In the genomic region with DNA sequence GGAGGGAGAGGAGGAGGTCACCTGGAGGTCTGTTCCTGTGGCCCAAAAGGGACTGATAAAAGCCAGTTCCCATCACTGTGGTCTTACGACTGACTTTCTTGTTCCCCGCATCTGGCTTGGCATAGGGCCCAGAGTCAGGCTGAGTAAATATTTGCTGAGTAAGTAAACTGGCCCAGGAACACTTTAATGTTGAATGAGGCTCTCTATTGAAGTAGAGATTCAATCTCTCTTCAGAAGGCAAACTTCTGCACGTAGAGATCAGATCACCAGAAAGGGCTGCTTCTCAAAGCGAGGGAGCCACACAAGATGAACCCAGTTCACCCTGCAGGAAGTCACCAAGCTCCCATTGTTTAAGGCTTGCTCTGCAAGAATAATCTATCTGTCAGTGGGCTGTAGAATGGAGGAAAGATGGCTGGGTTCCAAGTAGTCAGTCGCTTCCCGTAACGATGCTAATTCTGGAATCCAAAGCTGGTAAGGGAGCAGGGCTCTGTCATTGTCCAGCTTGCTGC, we compare ENCODE assay signal across 9 mouse cellular contexts.
DNase-seq lines count a peak whose midpoint lies in the region; ATAC-seq and TF ChIP-seq lines count a peak whose summit lies in the region.
"Had no signal": no experiment of that assay in that cellular context is flagged by ENCODE, and none has a peak within 500 bp of the region (broad histone marks: within the 10 kb centered on the region; RNA-seq: fewer than 3 reads in every experiment).

No protein-coding gene starts in this region.

- no peaks in the 10 kb centered on the region for H3K36me3 ChIP-seq in kidney, postnatal 0 days (ENCODE audit: insufficient read depth, low read length)
- no peaks in the 10 kb centered on the region for H3K36me3 ChIP-seq in hindbrain, embryonic 13.5 days

- no peak overlapping the region for H3K4me3 ChIP-seq in kidney, postnatal 0 days (replicated peaks; ENCODE audit: low read depth, low read length)
- H3K4me3 ChIP-seq in hindbrain, embryonic 13.5 days = no peak overlapping the region

- no peak overlapping the region for H3K4me2 ChIP-seq in kidney, postnatal 0 days (ENCODE audit: low read length)
- H3K4me2 ChIP-seq in hindbrain, embryonic 13.5 days = no peak overlapping the region

- H3K4me1 ChIP-seq in kidney, postnatal 0 days (replicated peaks; ENCODE audit: insufficient read depth, low read length) = peaks cover 7% of the 10 kb centered on the region; the same call in 1 of the 2 replicates
- H3K4me1 ChIP-seq in hindbrain, embryonic 13.5 days (replicated peaks) = peaks cover 39% of the 10 kb centered on the region

- no peaks in the 10 kb centered on the region for H3K27me3 ChIP-seq in kidney, postnatal 0 days (ENCODE audit: insufficient read depth, low read length)
- peaks cover 71% of the 10 kb centered on the region for H3K27me3 ChIP-seq in hindbrain, embryonic 13.5 days

- H3K9ac ChIP-seq in kidney, postnatal 0 days (ENCODE audit: low read depth, low read length) = no peak overlapping the region
- no peak overlapping the region for H3K9ac ChIP-seq in hindbrain, embryonic 13.5 days

- DNase-seq in kidney, postnatal 0 days (ENCODE audit: low spot score) = peak; percentile 56
- no peak for DNase-seq in kidney, adult 11 months
- peak; percentile 84 for DNase-seq in brain, embryonic 14.5 days (ENCODE audit: low read depth)
- DNase-seq in lung, postnatal 36 days = peak; percentile 74
- no peak for DNase-seq in ovary, postnatal 14 days (ENCODE audit: low spot score)
- DNase-seq in gastrocnemius, adult 18-20 months (ENCODE audit: low spot score) = no peak

- TF ChIP-seq POLR2A in brain, embryonic 14.5 days (IDR thresholded peaks at IDR 0.05; ENCODE audit: borderline replicate concordance, extremely low read depth, insufficient read depth, insufficient read length, poor library complexity, severe bottlenecking) = no peak

- ATAC-seq in kidney, postnatal 0 days (replicated peaks; ENCODE audit: low FRiP score, low read depth) = no peak
- no peak for ATAC-seq in hindbrain, embryonic 13.5 days (ENCODE audit: low FRiP score)
- ATAC-seq in megakaryocyte-erythroid progenitor cell, adult 5-6 weeks (replicated peaks; ENCODE audit: low FRiP score, low TSS enrichment, poor library complexity, severe bottlenecking) = no peak

- WGBS in kidney, postnatal 0 days = 17% methylated on average over 7 of the region's 7 CpGs
- 17% methylated on average over 7 of the region's 7 CpGs for WGBS in hindbrain, embryonic 13.5 days

- H3K9me3 ChIP-seq in kidney, postnatal 0 days (replicated peaks; ENCODE audit: low read length) = no peaks in the 10 kb centered on the region
- H3K9me3 ChIP-seq in hindbrain, embryonic 13.5 days = no peaks in the 10 kb centered on the region

- no peak for TF ChIP-seq CTCF in kidney, postnatal 0 days (IDR thresholded peaks at IDR 0.05; ENCODE audit: low read depth)
- TF ChIP-seq CTCF in brain, embryonic 14.5 days (IDR thresholded peaks at IDR 0.05; ENCODE audit: borderline replicate concordance, extremely low read depth, insufficient read depth, insufficient read length) = no peak

- no peak overlapping the region for H3K27ac ChIP-seq in kidney, postnatal 0 days
- peak overlapping the region; percentile 36; the same call in 1 of the 2 replicates for H3K27ac ChIP-seq in hindbrain, embryonic 13.5 days
- H3K27ac ChIP-seq: macrophage had no signal

Comparison
In these comparisons a context has a peak if more than half of its experiments do, and no peak if none do; other contexts are left out.
1. DNase-seq: peak in kidney, postnatal 0 days (single experiment), brain, embryonic 14.5 days (single experiment) and lung, postnatal 36 days (single experiment); none in kidney, adult 11 months (single experiment), ovary, postnatal 14 days (single experiment) and gastrocnemius, adult 18-20 months (single experiment).